Mouse (Mus musculus): ENCODE data around the gene Wwox.
A peak's percentile ranks its signal among the peaks of the same experiment; 100 is the strongest.

Gene Wwox

DNA sequence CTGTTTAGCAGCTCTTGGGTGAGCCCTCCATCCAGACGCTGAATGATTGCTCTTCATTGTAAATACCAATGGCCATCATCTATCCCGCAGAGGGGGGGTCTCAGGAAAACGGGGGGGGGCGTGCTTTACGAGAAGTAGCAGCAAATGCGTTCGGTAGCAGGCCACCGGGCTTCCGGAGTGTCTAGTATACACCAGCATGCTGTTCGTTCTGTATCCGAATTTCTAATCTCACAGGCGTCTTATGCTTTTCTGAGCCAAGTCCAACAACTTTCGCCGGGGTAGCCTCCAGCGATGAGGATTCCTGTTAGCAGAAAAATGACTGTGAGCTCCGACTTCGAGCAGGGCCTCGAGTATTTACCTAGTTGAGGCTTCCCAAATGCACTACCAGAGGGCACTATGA is 719.8 kb downstream of the Wwox start:
- peak; percentile 32; the same call in 1 of the 2 replicates for ATAC-seq (ENCODE audit: low TSS enrichment)

DNA sequence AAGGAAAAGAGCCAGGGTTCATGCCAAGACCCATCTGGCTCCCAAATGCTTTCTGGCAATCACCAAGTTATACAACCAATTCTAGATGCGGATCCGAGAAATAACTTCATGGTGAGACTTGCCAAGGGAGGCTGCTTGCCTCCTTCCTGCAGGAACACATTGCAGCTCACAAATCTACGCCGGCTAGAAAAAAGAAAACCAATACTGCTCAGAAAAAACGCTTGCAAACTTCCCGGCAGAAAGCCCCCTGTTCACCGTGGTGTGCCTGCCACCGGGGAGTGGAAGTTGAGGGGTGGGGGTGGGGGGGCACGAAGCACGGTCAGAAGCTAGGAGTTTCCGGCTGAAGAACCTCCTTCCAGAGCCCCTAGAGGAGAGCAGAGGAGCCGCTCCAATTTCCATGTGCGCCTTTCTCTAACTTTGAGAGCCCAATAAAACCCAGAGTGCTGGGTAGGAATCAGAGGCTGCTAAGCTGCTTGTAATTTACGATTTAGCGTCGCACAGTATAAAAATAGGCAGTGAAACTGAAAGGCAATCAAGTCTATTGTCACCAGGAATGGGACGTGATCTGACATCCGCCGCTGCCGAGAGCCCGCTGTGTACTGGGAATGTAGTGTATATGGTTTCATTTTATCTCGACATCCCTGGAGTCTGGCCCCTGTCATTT is 720.4 kb downstream of the Wwox start:
- ATAC-seq (ENCODE audit: low TSS enrichment) = peak; percentile 63

DNA sequence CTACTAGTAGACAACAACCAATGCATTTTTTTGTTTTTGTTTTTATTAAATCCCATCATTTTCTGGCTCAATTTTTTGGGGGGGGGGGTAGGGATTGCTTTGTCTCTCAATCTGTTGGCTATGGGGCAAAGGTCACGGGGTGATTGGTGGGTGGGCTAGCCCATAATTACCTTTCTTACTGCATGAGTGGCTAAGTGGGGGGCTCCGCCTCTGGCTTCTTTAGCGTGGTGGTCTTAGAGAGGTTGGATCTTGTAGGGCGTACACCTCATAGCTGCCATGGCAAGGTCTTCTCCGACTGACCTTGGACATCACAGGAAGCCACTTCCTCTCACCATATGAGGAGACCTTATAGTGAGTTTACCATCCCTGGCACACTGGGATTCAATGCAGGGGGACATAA is 721.0 kb downstream of the Wwox start:
- ATAC-seq (ENCODE audit: low TSS enrichment) = no peak

DNA sequence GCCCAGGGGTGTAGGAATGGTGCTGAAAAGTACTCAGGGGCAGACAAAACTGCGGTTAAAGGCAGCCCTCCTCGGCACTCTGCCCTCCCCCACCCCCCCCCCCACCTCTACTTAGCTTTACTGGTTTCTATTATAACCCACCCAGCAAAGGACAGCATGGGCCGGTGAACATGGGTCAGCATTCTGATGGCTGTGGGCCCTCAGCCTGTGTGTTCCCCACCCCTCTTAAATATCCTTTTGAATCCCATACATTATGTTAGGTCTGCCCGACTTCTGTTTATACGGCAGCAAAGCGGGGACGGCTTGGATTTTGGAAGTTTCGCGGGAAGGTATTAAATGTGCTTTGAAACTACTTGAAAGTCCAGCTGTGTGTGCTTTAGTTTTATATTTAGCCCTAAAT is 722.1 kb downstream of the Wwox start:
- no peak for ATAC-seq (ENCODE audit: low TSS enrichment)

DNA sequence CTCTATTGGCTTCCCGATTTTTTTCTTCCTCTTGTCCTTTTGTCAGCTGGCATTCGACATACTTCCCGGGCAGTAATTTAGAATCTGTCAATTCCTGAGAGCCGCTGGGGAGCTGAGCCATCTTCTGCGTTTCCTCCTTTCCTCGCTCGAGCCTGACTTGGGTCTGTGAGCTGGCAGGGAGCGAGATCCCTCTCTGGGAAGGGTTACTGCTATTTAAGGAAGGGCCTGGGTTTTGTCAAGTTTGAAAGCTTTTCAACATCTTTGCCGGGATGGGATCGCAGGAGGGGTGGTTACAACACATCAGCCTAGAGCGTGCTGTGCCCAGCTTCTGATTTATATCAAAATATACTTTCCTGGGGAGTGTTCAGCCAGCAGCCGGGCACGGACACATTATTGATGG is 725.4 kb downstream of the Wwox start:
- no peak for ATAC-seq (ENCODE audit: low TSS enrichment)

DNA sequence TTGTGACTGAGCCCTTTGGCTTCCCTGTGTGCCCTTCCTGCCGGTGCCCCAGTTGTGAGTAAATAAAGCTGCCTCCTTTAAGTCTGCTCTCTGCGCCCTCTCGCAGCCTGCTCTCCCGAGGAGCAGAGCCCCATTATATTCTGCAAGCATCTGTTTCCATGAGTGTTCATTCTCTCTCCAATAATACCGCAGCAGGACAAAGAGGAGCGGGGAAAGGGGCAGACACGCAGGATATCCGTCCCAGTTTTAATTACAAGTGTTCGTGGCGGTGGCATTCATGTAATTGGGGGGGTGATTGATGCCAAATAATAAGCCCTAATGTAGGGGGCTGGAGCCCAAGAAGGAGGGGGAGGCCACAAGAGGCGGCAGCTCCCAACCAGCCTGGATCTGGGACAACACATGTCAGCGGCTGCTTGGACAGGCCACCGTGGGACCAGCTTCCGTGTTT is 734.2 kb downstream of the Wwox start:
- ATAC-seq (ENCODE audit: low TSS enrichment) = no peak

DNA sequence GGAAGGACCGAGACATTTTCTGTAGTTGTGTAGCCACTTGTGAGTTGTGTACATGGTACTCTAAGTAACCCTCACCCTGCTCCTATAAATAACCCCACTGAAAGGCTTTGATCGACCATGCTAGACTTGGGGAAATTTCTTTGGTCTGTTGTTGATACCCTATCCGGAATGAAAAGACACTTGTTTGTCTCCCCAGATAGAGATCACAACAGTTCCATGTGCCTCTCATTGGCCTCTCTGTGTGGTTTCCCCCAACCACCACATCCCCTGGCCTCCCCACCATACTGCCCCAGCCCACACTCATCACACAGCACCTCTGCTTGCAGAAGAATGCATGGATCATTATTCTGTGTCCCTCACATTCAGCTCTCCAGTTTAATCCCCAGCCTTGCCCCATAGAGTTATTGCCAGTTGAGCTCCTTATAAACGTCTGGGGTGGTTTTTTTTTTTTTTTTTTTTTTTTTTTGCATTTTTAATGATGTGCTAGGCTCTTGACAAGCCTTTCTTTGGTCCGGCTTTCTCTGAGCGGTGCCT is 746.0 kb downstream of the Wwox start:
- ATAC-seq (ENCODE audit: low TSS enrichment) = no peak

DNA sequence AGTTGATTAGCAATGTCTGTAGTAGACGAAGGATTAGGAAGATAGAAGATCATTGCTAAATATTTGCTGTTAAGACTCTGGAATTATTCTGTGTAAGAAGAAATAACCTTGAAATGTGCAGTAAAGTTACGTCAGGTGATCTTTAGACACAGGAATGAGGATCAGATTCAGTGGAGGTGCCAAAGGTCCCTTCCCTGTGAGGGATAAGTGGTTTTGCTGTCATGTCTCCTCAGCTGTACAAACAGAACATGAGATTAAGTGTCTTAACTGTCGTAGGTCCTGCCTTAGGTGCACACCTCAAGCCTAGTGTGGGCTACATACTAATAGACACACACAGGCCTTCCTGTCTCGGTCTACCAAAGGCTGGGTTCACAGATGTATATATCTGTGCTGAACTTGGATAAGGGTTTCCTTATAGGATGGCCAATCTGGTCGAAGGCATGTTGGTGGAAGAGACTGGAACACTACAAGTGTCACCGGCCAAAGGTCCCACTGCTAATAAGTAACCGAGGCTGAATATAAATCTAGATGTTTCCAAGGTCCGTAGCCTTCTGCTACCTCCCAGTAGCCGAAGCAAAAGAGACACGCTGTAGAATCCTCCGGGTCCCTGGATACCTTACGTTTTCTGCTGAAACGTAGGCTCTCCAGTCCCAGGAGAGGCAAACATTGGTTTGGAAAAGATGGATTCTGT is 746.8 kb downstream of the Wwox start:
- ATAC-seq (ENCODE audit: low TSS enrichment) = no peak

DNA sequence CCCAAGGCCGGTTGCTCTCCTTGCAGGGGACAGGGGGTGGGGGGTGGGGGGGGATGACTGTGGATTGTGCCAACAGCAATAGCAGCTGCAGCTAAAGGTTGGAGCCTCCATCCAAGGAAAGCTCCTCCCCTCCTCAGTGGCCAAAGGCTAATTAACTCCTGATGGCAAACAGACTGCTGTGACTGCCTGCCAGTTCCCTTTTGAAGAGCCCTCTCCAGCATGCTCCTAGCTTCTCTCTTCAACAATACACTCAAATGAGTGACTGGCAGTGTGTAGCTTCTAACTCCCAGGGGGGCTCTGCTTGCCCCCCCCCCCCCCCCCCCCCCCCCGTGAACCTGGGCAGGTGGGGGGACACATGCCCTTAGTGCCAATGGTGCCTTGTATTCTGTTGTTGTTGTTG is 747.4 kb downstream of the Wwox start:
- ATAC-seq (ENCODE audit: low TSS enrichment) = no peak

DNA sequence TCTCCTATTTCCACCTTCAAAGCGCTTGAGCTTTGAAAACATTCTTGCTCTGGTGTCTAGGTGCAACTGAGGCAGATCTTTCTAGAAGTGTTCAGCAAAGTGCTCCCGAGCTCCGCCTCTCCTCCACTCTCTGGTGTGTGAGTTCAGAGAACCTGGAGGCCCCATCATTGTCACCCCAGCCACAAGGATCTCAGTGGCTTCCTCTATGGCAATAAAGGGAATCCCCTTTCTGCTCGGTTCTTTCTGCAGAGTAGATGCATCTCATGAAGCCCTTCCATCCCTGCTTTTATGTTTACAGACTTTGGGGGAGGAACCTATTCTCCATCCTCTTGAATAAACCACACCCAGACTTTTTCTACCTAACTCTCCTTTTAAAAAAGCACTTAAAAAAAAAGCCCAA is 749.0 kb downstream of the Wwox start:
- ATAC-seq (ENCODE audit: low TSS enrichment) = no peak

DNA sequence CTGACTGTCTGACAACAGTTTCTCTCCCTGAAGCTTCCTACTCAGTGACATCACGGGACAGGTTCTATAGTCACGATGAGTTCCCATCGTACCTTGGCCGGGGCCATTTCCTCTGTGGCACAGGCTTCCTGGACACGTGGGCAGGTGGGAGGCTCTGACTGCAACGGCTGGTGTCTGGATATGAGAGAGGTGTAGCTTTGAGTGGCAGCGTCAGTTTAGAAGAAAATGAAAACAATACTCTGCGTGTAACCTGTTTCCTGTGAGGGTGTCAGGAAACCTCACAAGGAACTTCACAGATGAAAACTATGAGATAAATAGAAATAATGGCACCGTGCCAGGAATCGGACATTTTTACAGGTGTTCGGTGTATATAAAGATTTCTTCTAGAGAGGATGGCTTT is 750.4 kb downstream of the Wwox start:
- no peak for ATAC-seq (ENCODE audit: low TSS enrichment)

DNA sequence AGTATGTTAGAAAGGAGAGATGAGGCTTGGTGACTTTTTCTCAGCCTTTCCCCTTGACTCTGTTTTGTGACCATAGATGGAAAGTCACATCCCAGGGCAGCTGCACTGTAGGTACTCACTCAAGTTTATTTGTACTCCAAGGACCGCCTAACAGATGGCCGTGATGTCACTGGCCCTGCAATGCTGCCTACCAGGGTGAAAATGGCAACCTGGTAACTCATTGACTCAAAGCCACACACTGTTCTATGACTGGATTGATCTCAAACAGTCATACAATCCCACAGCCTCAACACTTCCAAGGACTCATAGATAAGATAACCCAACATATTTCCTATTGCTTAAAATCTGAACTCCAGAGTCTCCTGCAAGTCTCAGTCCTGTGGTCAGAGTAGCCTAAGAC is 754.3 kb downstream of the Wwox start:
- no peak for ATAC-seq (ENCODE audit: low TSS enrichment)

DNA sequence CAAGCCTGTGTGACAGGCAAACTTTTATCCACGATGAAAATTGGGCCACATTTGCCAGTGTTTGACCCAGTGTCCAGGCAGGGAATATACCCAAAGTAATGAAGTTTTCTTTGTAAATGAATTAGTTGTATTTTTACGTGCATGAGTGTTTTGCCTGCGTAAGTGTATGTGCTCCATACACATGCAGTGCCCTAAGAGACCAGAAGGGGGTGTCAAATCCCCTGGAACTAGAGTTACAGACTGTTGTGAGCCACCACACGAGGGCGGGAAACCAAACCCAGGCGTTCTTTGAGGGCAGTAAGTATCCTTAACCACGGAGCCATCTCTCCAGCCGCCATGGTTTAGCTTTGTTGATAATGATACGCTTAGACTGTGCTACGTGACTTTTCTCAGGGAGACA is 755.9 kb downstream of the Wwox start:
- ATAC-seq (ENCODE audit: low TSS enrichment) = no peak

DNA sequence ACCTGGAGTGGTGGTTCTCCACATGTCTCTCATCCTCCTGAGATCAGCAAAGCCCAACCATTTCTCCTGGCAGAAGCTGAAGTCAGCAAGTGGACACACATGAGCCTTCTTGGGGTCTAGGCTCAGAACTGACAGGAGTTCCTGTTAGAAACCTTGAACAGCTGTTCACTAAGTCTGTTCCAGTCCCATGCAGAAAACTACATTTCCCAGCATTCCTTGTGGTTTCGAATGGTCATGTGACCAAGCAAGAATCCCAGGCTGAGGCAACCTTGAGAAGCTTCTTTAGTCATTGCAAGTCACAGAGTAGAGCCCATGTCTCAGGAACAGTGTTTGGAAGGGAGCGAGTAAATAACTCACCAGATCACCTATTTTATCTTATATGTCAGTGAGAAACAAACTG is 757.4 kb downstream of the Wwox start:
- ATAC-seq (ENCODE audit: low TSS enrichment) = peak; percentile 67

DNA sequence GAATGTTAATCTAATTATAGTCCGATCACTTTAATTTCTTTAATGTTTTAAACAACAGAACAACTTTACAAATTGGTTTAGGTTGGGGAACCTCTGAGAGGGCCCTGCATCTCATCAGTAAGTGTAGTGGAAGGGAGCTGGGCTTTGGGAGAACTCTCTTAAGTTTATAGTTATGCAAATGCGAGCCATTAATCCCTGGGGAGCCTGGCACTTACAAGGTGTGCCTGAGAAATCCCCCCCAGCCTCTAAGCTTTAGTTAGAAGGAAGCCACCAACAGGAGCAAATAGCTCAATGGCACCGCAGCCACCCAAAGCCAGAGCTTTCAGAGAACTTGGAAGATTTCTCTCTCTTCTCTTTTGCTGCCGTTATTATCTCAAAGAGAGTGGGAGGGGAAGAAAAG is 759.7 kb downstream of the Wwox start:
- ATAC-seq (ENCODE audit: low TSS enrichment) = no peak

DNA sequence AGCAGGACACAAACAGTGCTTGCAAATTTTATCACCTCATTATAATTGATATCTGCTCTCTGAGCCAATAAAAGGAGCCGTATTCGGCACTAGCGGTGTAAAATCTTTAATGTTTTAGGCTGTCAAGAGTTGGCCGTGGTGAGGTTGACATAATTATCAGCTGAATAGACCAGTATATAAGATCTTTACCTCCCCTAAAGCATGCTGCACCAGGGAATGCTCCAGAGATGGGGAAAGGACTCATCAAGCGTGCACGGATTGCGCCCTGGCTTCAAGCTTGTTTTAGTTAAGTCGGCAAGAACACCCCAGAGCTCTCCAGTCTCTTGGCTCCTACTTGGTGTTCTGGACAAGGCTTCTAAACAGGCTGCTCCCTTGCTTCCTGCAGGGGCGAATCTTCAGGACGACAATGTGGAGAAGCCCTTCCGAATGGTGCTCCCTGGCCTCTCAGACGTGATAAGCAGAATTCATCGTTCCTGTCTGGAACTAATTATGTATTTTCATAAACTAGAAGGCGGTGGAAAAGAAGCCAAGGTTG is 760.2 kb downstream of the Wwox start:
- ATAC-seq (ENCODE audit: low TSS enrichment) = peak; percentile 47

DNA sequence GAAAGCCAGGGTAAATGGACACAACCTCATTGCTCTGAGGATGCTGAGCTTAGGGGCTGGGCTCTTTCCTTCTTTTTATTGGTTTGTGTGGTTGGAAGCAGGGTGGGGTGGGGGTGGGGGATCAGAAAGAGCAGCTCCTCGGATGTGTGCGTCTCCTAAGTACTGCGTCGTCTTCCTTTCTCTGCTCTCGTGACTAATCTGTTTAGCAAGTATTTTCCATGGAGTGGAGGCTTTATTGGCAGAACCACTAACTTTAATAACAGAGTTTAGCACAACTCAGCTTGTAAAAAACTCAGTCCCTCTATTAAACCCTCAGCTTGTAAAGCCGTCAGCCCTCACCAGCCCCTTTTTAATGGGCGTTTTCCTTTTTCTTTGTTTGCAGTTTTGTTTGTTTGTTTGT is 762.3 kb downstream of the Wwox start:
- ATAC-seq (ENCODE audit: low TSS enrichment) = no peak

DNA sequence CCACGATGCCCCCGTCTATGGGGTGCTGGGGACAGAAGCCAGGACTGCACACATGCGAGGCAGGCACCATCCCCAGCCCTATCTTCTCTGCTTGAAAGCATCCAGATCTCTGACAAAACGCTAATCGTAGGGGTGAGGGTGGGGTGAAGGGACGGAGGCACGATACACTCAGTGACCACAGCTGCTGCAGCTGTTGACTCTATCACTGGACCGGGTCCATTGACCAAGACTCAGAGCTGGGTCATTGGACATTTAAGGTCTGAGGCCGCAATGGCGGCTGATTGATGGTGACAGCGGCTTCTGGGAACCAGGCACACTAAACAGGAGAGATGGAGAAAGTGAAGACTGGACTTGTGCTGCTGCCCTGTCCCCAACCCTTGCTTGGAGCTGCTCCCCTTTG is 768.0 kb downstream of the Wwox start:
- ATAC-seq (ENCODE audit: low TSS enrichment) = no peak

DNA sequence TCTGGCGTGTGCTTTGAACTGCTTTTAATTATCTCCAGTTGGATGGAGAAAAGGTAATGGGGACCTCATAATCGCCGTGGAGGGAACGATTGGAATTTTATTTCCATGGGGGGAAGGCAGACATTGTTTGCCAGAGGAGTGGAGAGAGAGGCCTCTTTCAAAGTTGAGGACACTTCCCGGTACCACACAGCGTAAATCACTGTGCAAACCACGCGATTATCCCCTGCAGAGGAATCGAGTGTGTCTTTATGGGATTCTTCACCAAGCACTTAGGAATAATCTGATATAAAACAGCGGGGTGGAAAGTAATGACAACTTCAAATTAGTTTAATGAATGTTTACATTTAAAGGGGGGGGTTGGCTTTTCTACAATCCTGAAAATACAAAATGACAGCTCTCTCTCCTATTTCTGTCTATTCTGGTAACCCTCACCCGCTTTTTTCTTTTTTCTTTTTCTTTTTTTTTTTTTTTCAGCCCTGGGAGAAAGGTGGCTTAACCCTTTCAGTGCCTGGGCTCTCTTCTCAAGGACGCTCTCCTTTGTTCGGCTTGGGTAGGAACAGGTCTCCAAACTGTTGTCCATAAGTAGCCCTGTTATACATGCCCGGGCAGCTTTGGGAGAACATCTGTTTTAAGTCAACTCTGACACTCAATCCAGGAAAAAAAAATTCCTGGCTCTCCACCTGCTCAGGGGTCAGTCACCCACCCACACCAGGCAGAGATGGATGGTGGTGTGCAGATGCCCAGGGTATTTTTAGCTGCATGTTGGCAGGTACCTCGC is 769.1 kb downstream of the Wwox start:
- ATAC-seq (ENCODE audit: low TSS enrichment) = no peak

DNA sequence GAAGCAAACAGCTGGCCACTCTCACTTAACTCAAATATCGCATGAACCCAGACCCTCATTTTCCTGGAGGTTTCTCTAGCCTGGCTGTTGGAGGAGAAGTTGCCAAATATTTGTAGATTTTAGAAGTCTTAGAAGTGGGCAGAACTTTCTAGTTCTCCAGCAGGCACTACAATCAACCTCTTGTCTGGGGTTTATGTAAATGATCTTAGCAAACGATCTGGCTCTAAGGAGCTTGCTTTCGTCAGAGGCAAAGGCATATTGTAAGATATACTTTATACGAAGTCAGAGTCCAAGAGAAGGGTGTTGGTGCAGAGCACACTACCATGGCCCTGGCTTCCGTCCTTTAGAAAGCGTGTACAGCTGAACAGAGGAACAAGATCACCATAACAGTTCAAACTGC is 770.6 kb downstream of the Wwox start:
- ATAC-seq (ENCODE audit: low TSS enrichment) = no peak

DNA sequence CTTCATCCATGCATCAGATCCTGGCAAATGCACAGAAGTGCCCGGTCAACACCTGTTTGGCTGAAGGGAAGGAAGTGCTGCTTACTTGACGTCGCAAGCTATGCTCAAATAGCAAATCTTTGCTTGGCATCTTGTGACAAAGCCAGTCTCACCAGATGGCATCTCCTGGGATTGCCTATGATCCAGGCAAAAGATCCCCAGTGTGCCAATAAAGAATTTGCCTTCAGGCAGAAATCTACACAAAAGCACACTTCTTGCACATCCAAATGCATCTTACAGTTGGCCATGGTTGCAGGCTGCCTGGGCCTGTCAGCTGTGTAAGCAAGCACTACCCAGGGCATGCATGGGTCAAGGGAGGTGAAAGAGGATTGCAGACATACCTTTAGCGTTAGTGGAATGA is 773.7 kb downstream of the Wwox start:
- no peak for ATAC-seq (ENCODE audit: low TSS enrichment)

DNA sequence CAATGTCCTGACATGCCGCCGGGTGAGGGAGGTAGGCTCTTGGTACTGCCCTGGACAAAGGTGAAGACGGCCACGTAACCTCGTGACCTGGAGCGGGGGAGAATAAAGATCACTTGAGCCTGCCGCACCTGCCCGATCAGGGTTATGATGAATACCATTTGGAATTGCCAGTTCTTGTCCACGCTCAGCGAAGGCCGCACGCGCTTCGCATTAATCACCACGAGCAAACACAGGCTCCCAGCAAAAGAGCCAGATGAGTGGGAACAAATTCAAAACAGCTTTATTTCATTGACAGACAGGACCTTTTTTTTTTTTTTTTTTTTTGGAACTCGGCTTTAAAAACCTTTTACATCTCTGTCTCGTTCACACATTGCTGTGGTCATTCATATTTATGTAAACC is 775.4 kb downstream of the Wwox start:
- ATAC-seq (ENCODE audit: low TSS enrichment) = no peak

DNA sequence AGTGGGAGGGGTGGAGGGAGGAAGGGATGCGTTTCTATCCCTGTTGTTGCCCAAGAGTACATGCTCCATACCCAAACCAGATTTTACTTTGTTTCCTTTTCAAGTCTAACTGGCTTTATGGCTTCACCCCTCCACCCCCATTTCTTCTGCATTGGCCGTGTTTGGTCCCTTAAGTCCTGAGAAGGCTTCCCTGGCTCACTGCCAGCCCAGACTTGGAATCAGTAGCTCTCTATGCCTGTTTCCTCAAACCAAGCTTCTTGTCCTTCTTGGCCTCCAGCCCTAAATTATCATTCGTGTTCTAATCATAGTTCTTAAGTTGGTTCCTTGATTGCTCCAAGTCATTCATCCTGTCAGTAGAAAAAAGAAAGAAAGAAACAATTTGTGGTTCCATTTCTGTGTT is 777.3 kb downstream of the Wwox start:
- ATAC-seq (ENCODE audit: low TSS enrichment) = no peak

All from frontal cortex, adult (tissue).